8 mouse cellular contexts compared by ENCODE assay signal in the genomic region with DNA sequence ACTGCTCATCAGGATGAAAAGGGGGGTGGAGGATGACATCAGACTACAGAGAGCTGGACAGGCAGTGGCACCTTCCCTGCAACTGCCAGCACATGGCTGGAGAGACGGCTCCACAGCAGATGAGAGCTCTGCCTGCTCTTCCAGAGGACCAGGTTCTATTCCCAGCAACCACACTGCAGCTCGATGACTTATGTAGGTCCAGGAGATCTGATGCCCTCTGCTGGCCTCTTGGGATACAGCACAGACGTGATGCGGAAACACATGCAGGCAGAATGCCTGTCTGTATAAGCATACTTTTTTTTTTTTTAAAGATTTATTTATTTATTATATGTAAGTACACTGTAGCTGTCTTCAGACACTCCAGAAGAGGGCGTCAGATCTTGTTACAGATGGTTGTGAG. TPM values are rescaled to one million over a fixed set of nuclear protein-coding genes. Genes with fewer than 3 reads are reported as not detected.
DNase-seq lines count a peak whose midpoint lies in the region; ATAC-seq and TF ChIP-seq lines count a peak whose summit lies in the region.

No protein-coding gene starts in this region.

- H3K27me3 ChIP-seq in cerebellum, adult 2 months (ENCODE audit: control insufficient read depth, insufficient read depth, low read length), result no peaks in the 10 kb centered on the region
- no peaks in the 10 kb centered on the region for H3K27me3 ChIP-seq in lung, postnatal 0 days (replicated peaks; ENCODE audit: insufficient read depth, low read length)
- no peaks in the 10 kb centered on the region for H3K27me3 ChIP-seq in forebrain, postnatal 0 days (ENCODE audit: insufficient read depth, low read length)

- peak; percentile 51; the same call in 1 of the 2 replicates for TF ChIP-seq CTCF in cerebellum, adult 2 months (IDR thresholded peaks at IDR 0.05; ENCODE audit: borderline replicate concordance, insufficient read depth, low read depth, low read length)
- peak; percentile 66 for TF ChIP-seq CTCF in lung, postnatal 0 days (IDR thresholded peaks at IDR 0.05)
- peak; percentile 60 for TF ChIP-seq CTCF in forebrain, postnatal 0 days (IDR thresholded peaks at IDR 0.05; ENCODE audit: low read depth)

- peaks cover 3% of the 10 kb centered on the region; the same call in 1 of the 2 replicates for H3K4me1 ChIP-seq in cerebellum, adult 2 months (ENCODE audit: control insufficient read depth, insufficient read depth, low read length)
- H3K4me1 ChIP-seq in lung, postnatal 0 days (ENCODE audit: insufficient read depth, low read depth, low read length), result 0 out of 2 replicates have a peak, but pooled peaks cover 5% of the 10 kb centered on the region
- H3K4me1 ChIP-seq in forebrain, postnatal 0 days (ENCODE audit: insufficient read depth), result no peaks in the 10 kb centered on the region

- H3K4me2 ChIP-seq in lung, postnatal 0 days (replicated peaks; ENCODE audit: low read depth, low read length), result no peak overlapping the region
- H3K4me2 ChIP-seq in forebrain, postnatal 0 days (ENCODE audit: low read depth), result no peak overlapping the region

- no peak for TF ChIP-seq EP300 in lung, postnatal 0 days (IDR thresholded peaks at IDR 0.05)

- H3K4me3 ChIP-seq in cerebellum, adult 2 months (replicated peaks; ENCODE audit: insufficient read depth, low read depth, low read length), result no peak overlapping the region
- no peak overlapping the region for H3K4me3 ChIP-seq in lung, postnatal 0 days (ENCODE audit: low read depth, low read length)
- no peak overlapping the region for H3K4me3 ChIP-seq in forebrain, postnatal 0 days (ENCODE audit: low read depth, low read length)

- H3K9ac ChIP-seq in lung, postnatal 0 days (replicated peaks; ENCODE audit: low read depth), result no peak overlapping the region
- H3K9ac ChIP-seq in forebrain, postnatal 0 days, result no peak overlapping the region

- H3K9me3 ChIP-seq in lung, postnatal 0 days (ENCODE audit: low read length), result no peaks in the 10 kb centered on the region
- no peaks in the 10 kb centered on the region for H3K9me3 ChIP-seq in forebrain, postnatal 0 days (ENCODE audit: low read length)

- DNase-seq in cerebellum, adult 2 months, result no peak
- no peak for DNase-seq in cerebellum, adult 11 months
- peak; percentile 25 for DNase-seq in lung, postnatal 0 days (ENCODE audit: low spot score)
- no peak for DNase-seq in lung, adult 18-20 months
- peak; percentile 52 for DNase-seq in forebrain, postnatal 0 days
- DNase-seq in thymus, postnatal 14 days, result peak; percentile 68
- no peak for DNase-seq in left cerebral cortex, postnatal 4 days

- no peak overlapping the region for H3K27ac ChIP-seq in cerebellum, adult 2 months (ENCODE audit: insufficient read depth, low read length)
- H3K27ac ChIP-seq in lung, postnatal 0 days (ENCODE audit: low read length), result no peak overlapping the region
- H3K27ac ChIP-seq in forebrain, postnatal 0 days (ENCODE audit: low read depth, low read length), result no peak overlapping the region

- 0 out of 2 replicates have a peak, but pooled peaks cover 4% of the 10 kb centered on the region for H3K36me3 ChIP-seq in lung, postnatal 0 days (ENCODE audit: insufficient read depth, low read length)
- no peaks in the 10 kb centered on the region; the same call in 1 of the 2 replicates for H3K36me3 ChIP-seq in forebrain, postnatal 0 days (ENCODE audit: insufficient read depth)

- ATAC-seq in lung, postnatal 0 days, result no peak
- peak; percentile 28; the same call in 1 of the 2 replicates for ATAC-seq in forebrain, postnatal 0 days
- ATAC-seq in monocyte, adult 5-6 weeks (replicated peaks; ENCODE audit: insufficient number of reproducible peaks, low FRiP score, low TSS enrichment, poor library complexity, severe bottlenecking), result no peak

- no peak for TF ChIP-seq POLR2A in cerebellum, adult 2 months (IDR thresholded peaks at IDR 0.05; ENCODE audit: borderline replicate concordance, insufficient read depth, low read length)

- intact Hi-C loops in left cerebral cortex, postnatal 4 days (cut with DNase I), result no loop called here

- WGBS in cerebellum, adult 2 months, result 63% methylated on average over 5 of the region's 5 CpGs
- WGBS in lung, postnatal 0 days, result 78% methylated on average over 4 of the region's 5 CpGs
- 60% methylated on average over 4 of the region's 5 CpGs for WGBS in forebrain, postnatal 0 days

RNA-seq across cellular contexts. Expression of a gene that starts 6.8 kb away (rescaled TPM):
- 32.0 and 34.7 TPM in 2 replicates for polyA plus RNA-seq in cerebellum, adult 2 months (2012; rRNA removed)
- 5.0 and 5.2 TPM in 2 replicates for polyA plus RNA-seq in lung, postnatal 0 days (2015; fragmentation: Nextera tagmentation; extraction: Ambion mirVana)
- total RNA-seq in forebrain, postnatal 0 days (2014; rRNA removed), result 20.9 and 26.0 TPM in 2 replicates
- 10.0 and 11.2 TPM in 2 replicates for polyA plus RNA-seq in forebrain, postnatal 0 days (2015; fragmentation: Nextera tagmentation; extraction: Ambion mirVana)
- 9.1 to 21.0 TPM (median 12.5 TPM) in 3 replicates for total RNA-seq in monocyte, adult 5-6 weeks (2017)
- total RNA-seq in left cerebral cortex, postnatal 4 days (2021), result 10 to 100 TPM; 30.0 to 31.2 TPM

RNA-seq across cellular contexts. Expression of a gene that starts 22.3 kb away (rescaled TPM):
- polyA plus RNA-seq in cerebellum, adult 2 months (2012; rRNA removed), result 3.3 and 3.7 TPM in 2 replicates
- 4.5 and 5.6 TPM in 2 replicates for polyA plus RNA-seq in lung, postnatal 0 days (2015; fragmentation: Nextera tagmentation; extraction: Ambion mirVana)
- total RNA-seq in forebrain, postnatal 0 days (2014; rRNA removed), result 5.3 and 14.2 TPM in 2 replicates
- polyA plus RNA-seq in forebrain, postnatal 0 days (2015; fragmentation: Nextera tagmentation; extraction: Ambion mirVana), result 5.3 and 8.3 TPM in 2 replicates
- total RNA-seq in monocyte, adult 5-6 weeks (2017), result 1.7 to 19.4 TPM (median 15.0 TPM) in 3 replicates
- 1 to 10 TPM; 2.1 to 2.3 TPM for total RNA-seq in left cerebral cortex, postnatal 4 days (2021)

RNA-seq across cellular contexts. Expression of a gene that starts 39.2 kb away (rescaled TPM):
- 54.9 and 56.3 TPM in 2 replicates for polyA plus RNA-seq in cerebellum, adult 2 months (2012; rRNA removed)
- 60.9 and 71.3 TPM in 2 replicates for polyA plus RNA-seq in lung, postnatal 0 days (2015; fragmentation: Nextera tagmentation; extraction: Ambion mirVana)
- 67.3 and 82.2 TPM in 2 replicates for total RNA-seq in forebrain, postnatal 0 days (2014; rRNA removed)
- polyA plus RNA-seq in forebrain, postnatal 0 days (2015; fragmentation: Nextera tagmentation; extraction: Ambion mirVana), result 104 and 115 TPM in 2 replicates
- 60.0 to 62.1 TPM (median 60.1 TPM) in 3 replicates for total RNA-seq in monocyte, adult 5-6 weeks (2017)
- 10 to 100 TPM; 53.9 to 61.4 TPM for total RNA-seq in left cerebral cortex, postnatal 4 days (2021)

RNA-seq across cellular contexts. Expression of a gene that starts 42.3 kb away (rescaled TPM):
- polyA plus RNA-seq in cerebellum, adult 2 months (2012; rRNA removed), result 386 and 396 TPM in 2 replicates
- 0.84 and 1.0 TPM in 2 replicates for polyA plus RNA-seq in lung, postnatal 0 days (2015; fragmentation: Nextera tagmentation; extraction: Ambion mirVana)
- total RNA-seq in forebrain, postnatal 0 days (2014; rRNA removed), result 83.2 and 139 TPM in 2 replicates
- polyA plus RNA-seq in forebrain, postnatal 0 days (2015; fragmentation: Nextera tagmentation; extraction: Ambion mirVana), result 24.5 and 41.6 TPM in 2 replicates
- 0.11 to 1.7 TPM (median 0.29 TPM) in 3 replicates for total RNA-seq in monocyte, adult 5-6 weeks (2017)
- total RNA-seq in left cerebral cortex, postnatal 4 days (2021), result 100 to 1,000 TPM; 158 to 181 TPM

Comparison
In these comparisons a context has a peak if more than half of its experiments do, and no peak if none do; other contexts are left out.
1. DNase-seq: peak in lung, postnatal 0 days (single experiment), forebrain, postnatal 0 days (single experiment) and thymus, postnatal 14 days (single experiment); none in cerebellum, adult 2 months (0 of 2), cerebellum, adult 11 months (single experiment), lung, adult 18-20 months (0 of 2) and left cerebral cortex, postnatal 4 days (single experiment).
2. Peak in every context shown above with its lines, with median percentiles within 50 percentile points of each other: CTCF ChIP-seq.